Mouse (Mus musculus) midbrain, postnatal 0 days (tissue): ENCODE measurements around the gene Tmem203. TPM values are rescaled to one million over a fixed set of nuclear protein-coding genes. Genes with fewer than 3 reads are reported as not detected.

ENCODE experiments used
- ATAC-seq: fragments of 200-750 bp; cut with Nextera tagmentation; 2 replicates; pipeline ENCODE4 v1.8.0; 2017; ENCODE audit warnings: moderate number of reproducible peaks, mild to moderate bottlenecking, moderate TSS enrichment, moderate library complexity; ENCODE audit not compliant: low FRiP score
- DNase-seq: peaks from one replicate; pipeline ENCODE4 v3.0.0-alpha.2; 2015; ENCODE audit warnings: low spot score
- H3K27ac ChIP-seq: fragments of 300-500 bp; sonication (generic); 2 replicates; pipeline ENCODE4 v1.5.1; 2014; ENCODE audit warnings: low read depth, mild to moderate bottlenecking, low read length, mixed read lengths
- H3K27me3 ChIP-seq: fragments of 300-500 bp; sonication (generic); 2 replicates; pipeline ENCODE4 v1.6.1; 2014; ENCODE audit warnings: low read length, control low read depth, mixed read lengths; ENCODE audit not compliant: insufficient read depth
- H3K36me3 ChIP-seq: fragments of 300-500 bp; sonication (generic); 2 replicates; pipeline ENCODE4 v1.6.1; 2014; ENCODE audit warnings: low read length, control low read depth, mixed read lengths; ENCODE audit not compliant: insufficient read depth
- H3K4me1 ChIP-seq: fragments of 300-500 bp; sonication (generic); 2 replicates; pipeline ENCODE4 v1.6.1; 2014; ENCODE audit warnings: mild to moderate bottlenecking, control low read depth, antibody characterized with exemption, low read length, mixed read lengths; ENCODE audit not compliant: insufficient read depth
- H3K4me2 ChIP-seq: fragments of 300-500 bp; sonication (generic); 2 replicates; pipeline ENCODE4 v1.6.1; 2014; ENCODE audit warnings: low read depth, mild to moderate bottlenecking, low read length, mixed read lengths; ENCODE audit not compliant: poor library complexity, severe bottlenecking
- H3K4me3 ChIP-seq: fragments of 300-500 bp; sonication (generic); 2 replicates; pipeline ENCODE4 v1.5.1; 2014; ENCODE audit warnings: low read depth, mild to moderate bottlenecking, low read length, moderate library complexity
- H3K9ac ChIP-seq: fragments of 300-500 bp; sonication (generic); replicated peaks from 2 replicates; pipeline ENCODE4 v1.6.1; 2014; ENCODE audit warnings: mild to moderate bottlenecking, low read length, moderate library complexity, mixed read lengths; ENCODE audit not compliant: poor library complexity, severe bottlenecking
- H3K9me3 ChIP-seq: fragments of 300-500 bp; sonication (generic); 2 replicates; pipeline ENCODE4 v1.6.1; 2016; ENCODE audit warnings: low read length, control low read depth
- CTCF ChIP-seq: IDR thresholded peaks from 2 replicates; pipeline ENCODE4 v1.5.1; 2016; ENCODE audit warnings: antibody characterized with exemption, mild to moderate bottlenecking
- WGBS: fragments of 180-500 bp; shearing (Covaris S2); extraction: QIAGEN DNeasy Blood & Tissue Kit; methylation state at CpG from one replicate; pipeline ENCODE4 v1.1.7; 2014; 5-methylcytosine and 5-hydroxymethylcytosine counted together
- polyA plus RNA-seq: library from polyadenylated mRNA; unstranded; fragments of >200 nt; fragmentation: Nextera tagmentation; extraction: Ambion mirVana; gene quantifications from 2 replicates; pipeline ENCODE4 v1.2.1, GENCODE M21; 2015
- total RNA-seq: library from RNA; depleted of rRNA; stranded (reverse); fragments of >200 nt; gene quantifications from 2 replicates; pipeline ENCODE4 v1.2.3, GENCODE M21; 2014; rRNA removed

Tmem203 gene
- total RNA-seq (34.4 and 47.8 TPM in 2 replicates), polyA plus RNA-seq (20.0 and 22.7 TPM in 2 replicates)

DNA sequence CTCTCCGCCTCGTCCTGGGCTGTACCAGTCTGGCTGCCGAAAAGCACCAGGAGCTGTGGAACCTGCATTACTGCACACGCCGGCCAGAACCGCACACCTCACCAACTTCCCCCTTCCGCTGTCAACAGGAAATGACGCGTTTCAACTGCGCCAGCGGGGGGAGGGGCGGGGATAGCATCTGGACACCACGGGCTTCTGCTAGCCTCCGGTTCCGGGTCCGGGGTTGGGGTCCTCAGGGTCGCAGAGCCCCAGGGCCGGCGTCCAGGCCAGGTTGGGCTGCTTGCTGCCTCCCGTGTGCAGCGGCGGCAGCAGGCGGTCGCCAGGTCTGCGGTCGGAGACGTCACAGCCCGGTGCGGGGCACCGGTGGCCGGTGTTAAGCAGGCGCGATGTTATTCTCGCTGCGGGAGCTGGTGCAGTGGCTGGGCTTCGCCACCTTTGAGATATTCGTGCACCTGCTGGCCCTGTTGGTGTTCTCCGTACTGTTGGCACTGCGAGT, at the start of gene Tmem203:
Tmem203 (plus strand) TSS at position 156 of the 496 bp plus-strand sequence.
- H3K9ac ChIP-seq = peak within 1 kb of the TSS; percentile 86
- H3K9me3 ChIP-seq = no peaks in the 10 kb centered on the region
- 1% methylated on average over 38 of the region's 39 CpGs for WGBS
- peak within 1 kb of the TSS; percentile 98 for H3K4me3 ChIP-seq
- ATAC-seq (peak; percentile 92), DNase-seq (peak; percentile 93)
- H3K4me2 ChIP-seq = peak within 1 kb of the TSS; percentile 99
- peak within 1 kb of the TSS; percentile 82 for H3K27ac ChIP-seq
- TF ChIP-seq CTCF = no peak
- H3K27me3 ChIP-seq = no peaks in the 10 kb centered on the region
- peaks cover 7% of the 10 kb centered on the region; the same call in 1 of the 2 replicates for H3K36me3 ChIP-seq
- H3K4me1 ChIP-seq = 0 out of 2 replicates have a peak, but pooled peaks cover 9% of the 10 kb centered on the region

DNA sequence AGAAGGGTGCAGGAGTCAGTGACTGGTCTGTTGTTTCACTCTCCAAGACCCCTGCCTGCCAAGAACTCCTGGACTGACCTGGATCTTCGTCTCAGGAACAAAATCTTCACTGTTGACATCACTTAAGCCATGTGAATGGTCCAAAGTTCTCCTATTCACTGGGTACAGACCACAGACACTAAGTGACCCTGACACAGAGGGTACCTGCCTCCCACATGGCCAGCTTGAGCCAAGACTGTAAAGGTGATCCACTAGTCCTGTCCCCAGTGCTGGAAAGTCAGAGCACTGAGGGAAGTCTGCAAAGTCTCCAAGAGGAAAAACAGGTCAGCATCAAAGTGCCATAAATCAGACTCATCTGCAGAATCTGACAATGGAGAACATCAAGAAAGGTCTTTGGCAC, 47.6 kb upstream of the Tmem203 start:
- Histone ChIP-seq H3K9me3 (no peaks in the 10 kb centered on the region), H3K27me3 (no peaks in the 10 kb centered on the region), H3K4me1 (peaks cover 12% of the 10 kb centered on the region; the same call in 1 of the 2 replicates), H3K27ac (no peak overlapping the region), H3K4me3 (no peak overlapping the region), H3K4me2 (no peak overlapping the region), H3K36me3 (peaks cover 35% of the 10 kb centered on the region), H3K9ac (no peak overlapping the region)
- ATAC-seq (no peak), DNase-seq (no peak)
- TF ChIP-seq CTCF = no peak
- WGBS = 92% methylated on average over 1 of the region's 1 CpGs

DNA sequence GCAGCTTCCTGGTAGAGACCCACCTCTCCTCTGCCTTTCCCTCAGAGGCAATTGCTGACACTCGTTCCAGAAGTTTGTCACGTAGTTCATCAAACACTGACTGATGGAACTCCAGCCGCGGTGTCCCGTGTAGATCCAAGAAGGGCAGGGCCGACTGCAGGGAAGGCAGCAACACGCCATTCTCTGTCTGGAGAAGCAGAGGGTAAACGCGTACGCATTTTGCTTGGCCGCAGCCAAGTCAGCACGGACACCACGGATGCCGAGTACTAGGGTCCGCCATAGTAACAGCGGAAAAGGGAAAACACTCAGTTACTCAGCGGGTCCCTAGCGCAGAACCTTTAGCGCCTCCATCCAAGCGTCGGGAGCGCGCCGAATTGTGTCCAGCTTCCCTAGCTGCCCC, 44.6 kb upstream of the Tmem203 start:
- WGBS = under 1% methylated on average over 24 of the region's 24 CpGs
- Histone ChIP-seq H3K27me3 (no peaks in the 10 kb centered on the region), H3K9ac (peak overlapping the region; percentile 90), H3K4me3 (peak overlapping the region; percentile 92), H3K4me2 (peak overlapping the region; percentile 86), H3K4me1 (peaks cover 12% of the 10 kb centered on the region; the same call in 1 of the 2 replicates), H3K36me3 (peaks cover 9% of the 10 kb centered on the region), H3K27ac (peak overlapping the region; percentile 92), H3K9me3 (no peaks in the 10 kb centered on the region)
- ATAC-seq (peak; percentile 25; the same call in 1 of the 2 replicates), DNase-seq (no peak)
- no peak for TF ChIP-seq CTCF

DNA sequence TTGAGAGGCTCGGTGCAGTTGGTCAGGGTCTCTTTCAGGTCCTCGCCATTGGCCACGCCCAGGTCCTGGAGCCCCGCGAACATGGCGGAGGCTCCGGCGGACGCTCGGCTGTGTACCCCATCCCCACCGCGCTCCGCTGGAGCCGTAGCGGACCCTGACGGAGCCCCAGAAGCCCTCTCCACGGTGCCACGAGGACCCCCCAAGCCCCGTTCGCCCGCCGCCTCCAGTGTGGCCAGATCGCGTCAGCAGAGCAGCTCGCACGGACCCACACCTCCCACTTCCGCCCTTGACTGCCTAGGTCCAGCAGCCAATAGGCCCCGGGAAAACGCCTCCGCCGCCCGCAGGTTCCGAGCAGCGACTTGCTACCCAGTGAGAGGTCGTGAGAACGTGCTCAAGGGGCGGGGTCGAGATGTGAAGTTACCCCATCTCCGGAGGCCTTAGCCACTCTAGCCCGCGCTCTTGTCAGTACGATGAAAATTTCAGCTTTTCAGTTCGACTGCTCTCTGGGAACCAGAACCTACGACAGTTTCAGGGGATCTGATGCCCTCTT, 44.0 kb upstream of the Tmem203 start, which contains the start of gene Nelfb:
Nelfb (minus strand) TSS at position 369 of the 550 bp plus-strand sequence.
- DNase-seq (peak; percentile 90), ATAC-seq (peak; percentile 89)
- H3K27me3 ChIP-seq = no peaks in the 10 kb centered on the region
- H3K27ac ChIP-seq = peak within 1 kb of the TSS; percentile 92
- TF ChIP-seq CTCF = 0 out of 2 replicates have a peak, but pooled peaks have one; percentile 5
- H3K36me3 ChIP-seq = peaks cover 4% of the 10 kb centered on the region
- peak within 1 kb of the TSS; percentile 92 for H3K4me3 ChIP-seq
- peaks cover 12% of the 10 kb centered on the region; the same call in 1 of the 2 replicates for H3K4me1 ChIP-seq
- WGBS = under 1% methylated on average over 44 of the region's 44 CpGs
- peak within 1 kb of the TSS; percentile 90 for H3K9ac ChIP-seq
- peak within 1 kb of the TSS; percentile 86 for H3K4me2 ChIP-seq
- no peaks in the 10 kb centered on the region for H3K9me3 ChIP-seq

DNA sequence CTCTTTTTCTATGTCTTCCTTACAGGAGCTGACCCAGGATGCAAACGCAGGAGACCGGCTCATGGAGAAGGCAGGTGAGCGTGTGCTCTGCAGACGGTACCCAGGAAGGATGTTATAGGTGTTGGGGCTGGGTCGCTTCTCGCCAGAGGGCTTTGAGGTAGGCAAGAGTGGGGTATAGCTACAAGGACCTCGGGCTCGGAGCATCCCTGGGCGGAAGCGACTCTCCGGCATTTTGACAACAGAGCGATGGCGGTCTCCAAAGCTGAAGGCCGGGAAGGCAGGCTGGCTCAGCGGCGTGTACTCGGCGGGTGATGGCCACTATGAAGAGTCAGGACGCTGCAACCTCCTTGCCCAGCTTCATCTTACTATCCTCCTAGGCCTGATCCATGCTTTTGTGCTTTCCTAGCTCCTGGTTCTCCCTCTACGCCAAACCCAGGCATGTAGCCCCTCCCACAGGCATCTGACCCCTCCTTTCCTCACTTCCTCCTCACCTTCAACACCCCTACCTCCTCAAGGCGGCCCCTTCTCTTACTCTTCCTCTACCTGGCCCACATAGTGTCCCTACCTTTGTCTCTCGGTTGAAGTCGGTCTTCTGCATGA, 41.9 kb upstream of the Tmem203 start:
- no peak for DNase-seq
- no peak for TF ChIP-seq CTCF
- WGBS = 70% methylated on average over 23 of the region's 23 CpGs

DNA sequence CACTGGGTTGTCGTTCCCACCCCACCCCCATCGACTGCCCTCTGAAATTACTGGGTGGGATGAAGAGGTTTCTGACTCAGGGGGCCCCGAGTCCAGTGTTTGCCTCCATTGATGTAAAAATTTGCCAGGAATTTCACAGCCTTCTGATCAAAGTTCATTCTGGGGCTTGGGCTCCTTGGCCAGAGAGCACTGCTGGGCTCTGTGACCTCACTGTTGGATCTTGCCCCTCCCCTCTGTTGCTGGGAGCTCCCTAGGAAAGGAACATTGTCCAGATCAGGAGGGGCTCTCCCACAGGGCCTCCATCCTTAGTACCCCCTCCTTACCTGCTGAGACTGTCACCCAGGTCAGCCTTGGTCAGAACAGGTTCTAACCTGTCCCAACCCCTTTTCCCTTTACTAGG, 40.8 kb upstream of the Tmem203 start, which contains the start of gene Stpg3:
Stpg3 (minus strand) TSS at position 194 of the 400 bp plus-strand sequence.
- WGBS = 71% methylated on average over 3 of the region's 3 CpGs
- H3K4me3 ChIP-seq = no peak within 1 kb of the TSS
- no peak within 1 kb of the TSS for H3K4me2 ChIP-seq
- peaks cover 12% of the 10 kb centered on the region; the same call in 1 of the 2 replicates for H3K4me1 ChIP-seq
- DNase-seq (no peak), ATAC-seq (no peak)
- H3K27me3 ChIP-seq = no peaks in the 10 kb centered on the region
- H3K9me3 ChIP-seq = no peaks in the 10 kb centered on the region
- no peak for TF ChIP-seq CTCF
- H3K27ac ChIP-seq = no peak within 1 kb of the TSS
- no peak within 1 kb of the TSS for H3K9ac ChIP-seq
- no peaks in the 10 kb centered on the region for H3K36me3 ChIP-seq

More for the DNA sequence above, 41.9 kb upstream of the Tmem203 start:
- Histone ChIP-seq H3K4me3 (no peak overlapping the region), H3K27me3 (no peaks in the 10 kb centered on the region), H3K9ac (no peak overlapping the region), H3K4me1 (peaks cover 12% of the 10 kb centered on the region; the same call in 1 of the 2 replicates), H3K9me3 (no peaks in the 10 kb centered on the region), H3K27ac (no peak overlapping the region), H3K4me2 (no peak overlapping the region), H3K36me3 (no peaks in the 10 kb centered on the region)
- no peak for ATAC-seq
